Mouse (Mus musculus): ENCODE measurements around the gene Tnfrsf14.

GRCm38 (mm10) chr4:154928395-154929087, at the start of gene Tnfrsf14:
- no peak for TF ChIP-seq POLR2A (IDR thresholded peaks at IDR 0.05; ENCODE audit: low read depth, low read length)
- no peak for TF ChIP-seq CTCF (IDR thresholded peaks at IDR 0.05; ENCODE audit: extremely low read depth, insufficient read length, insufficient replicate concordance, low read depth, low read length)
